Mouse (Mus musculus) kidney, adult 2 months (tissue): ENCODE measurements at regions not wholly inside any gene's neighbourhood (a gene's known extent, or its start where the extent isn't known, plus 50 kb on each side); places are given as distances from the start of the nearest gene placed in this dataset.

Experiments used
- DNase-seq: peaks from one replicate; pipeline ENCODE4 v3.0.0; 2021
- H3K27ac ChIP-seq: fragments of 200-500 bp; 2 replicates; pipeline ENCODE4 v1.5.1; 2012; ENCODE audit warnings: low read depth, low read length, control low read depth, inconsistent platforms; ENCODE audit not compliant: insufficient read depth
- H3K27me3 ChIP-seq: fragments of 200-500 bp; replicated peaks from 2 replicates; pipeline ENCODE4 v1.6.1; 2012; ENCODE audit warnings: mild to moderate bottlenecking, moderate library complexity, low read length, inconsistent platforms; ENCODE audit not compliant: control insufficient read depth, insufficient read depth
- H3K36me3 ChIP-seq: fragments of 200-500 bp; 2 replicates; pipeline ENCODE4 v1.6.1; 2012; ENCODE audit warnings: mild to moderate bottlenecking, moderate library complexity, low read length, inconsistent platforms; ENCODE audit not compliant: control insufficient read depth, insufficient read depth
- H3K4me1 ChIP-seq: fragments of 200-500 bp; 2 replicates; pipeline ENCODE4 v1.6.1; 2011; ENCODE audit warnings: low read length; ENCODE audit not compliant: control insufficient read depth, insufficient read depth
- H3K4me3 ChIP-seq: fragments of 200-500 bp; 2 replicates; pipeline ENCODE4 v1.5.1; 2011; ENCODE audit warnings: mild to moderate bottlenecking, low read depth, low read length, control low read depth; ENCODE audit not compliant: insufficient read depth
- CTCF ChIP-seq: fragments of 200-500 bp; conservative IDR thresholded peaks from 2 replicates; pipeline ENCODE4 v1.5.1; 2011; ENCODE audit warnings: low read depth, mild to moderate bottlenecking, control low read depth, low read length, moderate library complexity, mixed read lengths; ENCODE audit not compliant: insufficient read depth, insufficient read length
- POLR2A ChIP-seq: fragments of 200-500 bp; IDR thresholded peaks from one replicate; pipeline ENCODE4 v1.6.1; 2011; ENCODE audit warnings: low read depth, low read length, control low read depth
- WGBS: fragments of 180-500 bp; shearing (Covaris S2); methylation state at CpG from one replicate; pipeline ENCODE4 v1.1.7; 2018; 5-methylcytosine and 5-hydroxymethylcytosine counted together

DNA sequence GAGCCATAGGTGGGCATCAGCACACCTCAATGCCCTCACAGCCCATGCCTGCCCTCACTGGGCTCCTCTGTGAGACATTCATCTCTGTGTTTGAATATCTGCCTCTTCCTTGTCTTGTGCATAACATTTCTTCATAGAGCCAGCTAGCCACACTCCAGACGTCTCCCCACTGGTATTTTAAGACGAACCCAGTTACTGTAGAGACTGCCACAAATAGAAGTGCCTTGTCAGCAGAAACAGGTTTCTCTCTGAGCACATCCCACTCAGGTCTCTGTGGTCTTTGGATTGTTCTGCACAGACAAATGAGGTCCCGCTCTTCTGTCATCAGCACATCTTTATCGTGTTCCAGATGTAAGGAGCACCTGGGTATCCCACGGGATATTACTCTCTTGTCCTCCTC is 130.5 kb downstream of the Efnb2 start:
- no peak for TF ChIP-seq CTCF

DNA sequence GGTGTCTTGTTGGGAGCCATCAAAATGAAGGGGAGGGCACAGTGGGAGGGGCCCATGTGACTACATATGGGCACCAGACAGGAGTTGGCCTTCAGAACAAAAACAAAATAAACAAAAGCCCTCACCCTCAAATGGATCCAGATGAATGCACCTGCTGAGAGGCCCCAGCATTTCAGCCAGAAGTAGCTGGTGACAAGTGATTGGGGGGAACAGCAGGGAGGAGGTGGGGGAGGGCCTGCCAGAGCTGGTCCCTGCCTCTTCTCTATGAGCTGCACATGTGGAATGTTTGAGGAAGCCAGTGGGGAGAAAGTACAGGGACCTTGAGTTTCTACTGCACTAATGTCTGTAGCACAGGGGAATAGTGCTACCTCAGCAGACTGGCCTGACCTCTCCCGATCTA is 139.5 kb downstream of the Efnb2 start:
- Histone ChIP-seq H3K36me3 (no peaks in the 10 kb centered on the region), H3K4me3 (no peak overlapping the region), H3K27ac (no peak overlapping the region), H3K27me3 (no peaks in the 10 kb centered on the region), H3K4me1 (no peaks in the 10 kb centered on the region)
- no peak for DNase-seq
- TF ChIP-seq POLR2A (no peak), CTCF (no peak)
- WGBS: 91% methylated on average over 1 of the region's 1 CpGs

More for the DNA sequence above, 130.5 kb downstream of the Efnb2 start:
- Histone ChIP-seq H3K27ac (no peak overlapping the region), H3K36me3 (no peaks in the 10 kb centered on the region), H3K27me3 (no peaks in the 10 kb centered on the region), H3K4me1 (no peaks in the 10 kb centered on the region), H3K4me3 (no peak overlapping the region)
- WGBS: 58% methylated on average over 5 of the region's 5 CpGs
- no peak for DNase-seq

DNA sequence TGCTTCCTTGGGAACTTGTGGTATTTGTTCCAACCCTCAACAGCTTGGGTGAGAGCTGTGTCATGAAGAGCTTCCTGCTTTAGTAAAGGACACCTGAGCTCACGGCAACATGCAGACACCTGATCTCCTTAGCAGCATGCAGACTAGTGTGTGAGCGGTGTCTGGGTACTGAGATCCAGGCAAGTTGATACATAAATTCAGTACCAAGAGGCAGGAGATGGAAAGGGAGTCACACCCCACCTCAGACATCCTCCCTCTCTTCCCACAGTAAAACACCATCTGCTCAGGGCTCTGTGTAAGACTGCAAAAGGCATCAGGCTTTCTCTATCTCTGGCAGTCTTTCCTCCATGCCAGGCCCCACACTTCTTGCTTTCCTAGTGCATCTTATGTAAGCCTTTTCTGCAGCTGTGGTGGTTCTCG is 141.3 kb downstream of the Efnb2 start:
- H3K27ac ChIP-seq: no peak overlapping the region
- H3K36me3 ChIP-seq: no peaks in the 10 kb centered on the region
- H3K27me3 ChIP-seq: no peaks in the 10 kb centered on the region
- no peak overlapping the region for H3K4me3 ChIP-seq
- H3K4me1 ChIP-seq: no peaks in the 10 kb centered on the region
- DNase-seq: no peak
- WGBS: 90% methylated on average over 3 of the region's 3 CpGs
- TF ChIP-seq POLR2A (no peak), CTCF (no peak)

- TF ChIP-seq POLR2A (no peak), CTCF (no peak)
- WGBS: 67% methylated on average over 2 of the region's 2 CpGs
- no peak for DNase-seq
- no peak overlapping the region for H3K4me3 ChIP-seq
- no peaks in the 10 kb centered on the region for H3K36me3 ChIP-seq
- H3K27me3 ChIP-seq: no peaks in the 10 kb centered on the region
- H3K27ac ChIP-seq: no peak overlapping the region
- no peaks in the 10 kb centered on the region for H3K4me1 ChIP-seq
Observed at GRCm38 (mm10) chr8:8517599-8517998, 143.4 kb downstream of the Efnb2 start.

GRCm38 (mm10) chr8:8516272-8516671 is 144.8 kb downstream of the Efnb2 start:
- DNase-seq: no peak
- Histone ChIP-seq H3K27ac (no peak overlapping the region), H3K27me3 (no peaks in the 10 kb centered on the region), H3K4me3 (no peak overlapping the region), H3K36me3 (no peaks in the 10 kb centered on the region), H3K4me1 (no peaks in the 10 kb centered on the region)
- 63% methylated on average over 1 of the region's 1 CpGs for WGBS
- no peak for TF ChIP-seq CTCF
- no peak for TF ChIP-seq POLR2A

GRCm38 (mm10) chr8:8499921-8500320 is 161.1 kb downstream of the Efnb2 start:
- TF ChIP-seq CTCF: no peak
- no peak for TF ChIP-seq POLR2A
- no peak for DNase-seq
- 94% methylated on average over 9 of the region's 9 CpGs for WGBS
- H3K27me3 ChIP-seq: no peaks in the 10 kb centered on the region
- no peak overlapping the region for H3K27ac ChIP-seq
- no peaks in the 10 kb centered on the region for H3K36me3 ChIP-seq
- H3K4me1 ChIP-seq: no peaks in the 10 kb centered on the region
- H3K4me3 ChIP-seq: no peak overlapping the region

GRCm38 (mm10) chr8:8498753-8499152 is 162.3 kb downstream of the Efnb2 start:
- no peak for DNase-seq
- H3K36me3 ChIP-seq: no peaks in the 10 kb centered on the region
- TF ChIP-seq CTCF (no peak), POLR2A (no peak)
- H3K27me3 ChIP-seq: no peaks in the 10 kb centered on the region
- WGBS: 46% methylated on average over 5 of the region's 5 CpGs
- no peaks in the 10 kb centered on the region for H3K4me1 ChIP-seq
- H3K4me3 ChIP-seq: no peak overlapping the region
- H3K27ac ChIP-seq: no peak overlapping the region

DNA sequence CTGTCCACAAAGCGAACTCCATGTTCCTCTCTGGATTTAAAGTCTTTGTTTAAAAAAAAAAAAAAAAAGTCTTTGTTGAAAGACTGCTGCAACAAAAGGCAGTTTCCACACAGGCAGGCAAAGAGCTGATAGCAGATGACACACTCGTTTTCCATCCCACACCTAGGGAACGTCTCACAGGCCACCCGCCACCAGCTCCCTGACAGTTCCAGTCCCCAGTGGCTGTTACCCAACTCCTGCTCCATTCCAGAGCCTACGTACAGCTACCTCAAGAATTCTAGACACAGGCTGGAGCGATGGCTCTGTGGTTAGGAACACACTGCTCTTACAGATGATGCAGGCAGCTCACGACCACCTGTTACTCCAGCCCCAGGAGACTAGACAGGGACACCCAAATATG is 165.6 kb downstream of the Efnb2 start:
- H3K27me3 ChIP-seq: no peaks in the 10 kb centered on the region
- WGBS: 92% methylated on average over 7 of the region's 7 CpGs

More for the DNA sequence above, 165.6 kb downstream of the Efnb2 start:
- no peak overlapping the region for H3K4me3 ChIP-seq
- TF ChIP-seq CTCF (no peak), POLR2A (no peak)
- H3K36me3 ChIP-seq: no peaks in the 10 kb centered on the region
- no peaks in the 10 kb centered on the region for H3K4me1 ChIP-seq
- no peak overlapping the region for H3K27ac ChIP-seq
- no peak for DNase-seq
